Mouse (Mus musculus) liver, postnatal 0 days (tissue): Measurements from ENCODE around the gene Cyb561d2. TPM values are rescaled to one million over a fixed set of nuclear protein-coding genes. Genes with fewer than 3 reads are reported as not detected.
A peak's percentile ranks its signal among the peaks of the same experiment; 100 is the strongest.

Experiments
- ATAC-seq: fragments of 200-750 bp; cut with Nextera tagmentation; 2 replicates; pipeline ENCODE4 v1.8.0; 2017; ENCODE audit warnings: mild to moderate bottlenecking, moderate library complexity
- DNase-seq: peaks from one replicate; pipeline ENCODE4 v3.0.0-alpha.2; 2016
- H3K27ac ChIP-seq: fragments of 300-500 bp; sonication (generic); 2 replicates; pipeline ENCODE4 v1.5.1; 2014; ENCODE audit warnings: antibody characterized with exemption, moderate library complexity, mild to moderate bottlenecking, low read depth
- H3K27me3 ChIP-seq: fragments of 300-500 bp; sonication (generic); 2 replicates; pipeline ENCODE4 v1.6.1; 2014; ENCODE audit warnings: low read length, control low read depth, mixed read lengths; ENCODE audit not compliant: insufficient read depth
- H3K36me3 ChIP-seq: fragments of 300-500 bp; sonication (generic); replicated peaks from 2 replicates; pipeline ENCODE4 v1.6.1; 2014; ENCODE audit warnings: mild to moderate bottlenecking, control low read depth, low read length, moderate library complexity, mixed read lengths; ENCODE audit not compliant: insufficient read depth
- H3K4me1 ChIP-seq: fragments of 300-500 bp; sonication (generic); 2 replicates; pipeline ENCODE4 v1.6.1; 2014; ENCODE audit warnings: antibody characterized with exemption, mild to moderate bottlenecking, control low read depth; ENCODE audit not compliant: insufficient read depth
- H3K4me2 ChIP-seq: fragments of 300-500 bp; sonication (generic); 2 replicates; pipeline ENCODE4 v1.6.1; 2014; ENCODE audit warnings: low read depth, mild to moderate bottlenecking, low read length, moderate library complexity, mixed read lengths
- H3K4me3 ChIP-seq: fragments of 300-500 bp; sonication (generic); 2 replicates; pipeline ENCODE4 v1.5.1; 2014; ENCODE audit warnings: low read depth, low read length
- H3K9ac ChIP-seq: fragments of 300-500 bp; sonication (generic); replicated peaks from 2 replicates; pipeline ENCODE4 v1.6.1; 2014; ENCODE audit warnings: mild to moderate bottlenecking, moderate library complexity
- H3K9me3 ChIP-seq: fragments of 300-500 bp; sonication (generic); 2 replicates; pipeline ENCODE4 v1.6.1; 2016; ENCODE audit warnings: mild to moderate bottlenecking, control low read depth, low read length, mixed read lengths
- CTCF ChIP-seq: sonication (generic); IDR thresholded peaks from 2 replicates; pipeline ENCODE4 v1.5.1; 2016; ENCODE audit warnings: antibody characterized with exemption, low read depth
- EP300 ChIP-seq: IDR thresholded peaks from 2 replicates; pipeline ENCODE4 v1.6.1; 2016; ENCODE audit warnings: antibody characterized with exemption, low read depth, mild to moderate bottlenecking
- WGBS: fragments of 180-500 bp; shearing (Covaris S2); extraction: QIAGEN DNeasy Blood & Tissue Kit; methylation state at CpG from one replicate; pipeline ENCODE4 v1.1.7; 2014; ENCODE audit not compliant: insufficient replicate concordance; 5-methylcytosine and 5-hydroxymethylcytosine counted together
- polyA plus RNA-seq: library from polyadenylated mRNA; unstranded; fragments of >200 nt; fragmentation: Nextera tagmentation; extraction: Ambion mirVana; gene quantifications from 2 replicates; pipeline ENCODE4 v1.2.1, GENCODE M21; 2015

Gene Cyb561d2
- polyA plus RNA-seq, 1 experiment from 2014 or later: 18.5 TPM

GRCm38 (mm10) chr9:107563029-107563581, 21.1 kb upstream of the Cyb561d2 start, which contains the start of gene Tusc2:
Gene Tusc2, plus strand, starts transcription at chr9:107563255.
- peaks cover 54% of the 10 kb centered on the region for H3K36me3 ChIP-seq
- peak within 1 kb of the TSS; percentile 94 for H3K9ac ChIP-seq
- no peak for TF ChIP-seq CTCF
- DNase-seq (peak; percentile 95), ATAC-seq (peak; percentile 94)
- peak within 1 kb of the TSS; percentile 97 for H3K4me2 ChIP-seq
- H3K4me3 ChIP-seq: peak within 1 kb of the TSS; percentile 97
- 0% methylated on average over 44 of the region's 46 CpGs for WGBS
- peak within 1 kb of the TSS; percentile 84 for H3K27ac ChIP-seq
- no peaks in the 10 kb centered on the region for H3K9me3 ChIP-seq
- H3K4me1 ChIP-seq: peaks cover 45% of the 10 kb centered on the region
- no peaks in the 10 kb centered on the region for H3K27me3 ChIP-seq

GRCm38 (mm10) chr9:107556346-107556745, 14.4 kb upstream of the Cyb561d2 start:
- Histone ChIP-seq H3K4me1 (peaks cover 37% of the 10 kb centered on the region), H3K36me3 (peaks cover 50% of the 10 kb centered on the region), H3K27me3 (0 out of 2 replicates have a peak, but pooled peaks cover 6% of the 10 kb centered on the region), H3K9me3 (no peaks in the 10 kb centered on the region), H3K9ac (peak overlapping the region; percentile 93), H3K4me3 (peak overlapping the region; percentile 73), H3K4me2 (peak overlapping the region; percentile 88), H3K27ac (peak overlapping the region; percentile 74)
- no peak for ATAC-seq
- TF ChIP-seq CTCF (no peak), EP300 (no peak)
- no peak for DNase-seq
- 52% methylated on average over 3 of the region's 3 CpGs for WGBS

- 31% methylated on average over 2 of the region's 2 CpGs for WGBS
- H3K36me3 ChIP-seq: peaks cover 44% of the 10 kb centered on the region
- peak overlapping the region; percentile 73 for H3K4me3 ChIP-seq
- DNase-seq (no peak), ATAC-seq (no peak)
- 0 out of 2 replicates have a peak, but pooled peaks cover 6% of the 10 kb centered on the region for H3K27me3 ChIP-seq
- H3K9me3 ChIP-seq: no peaks in the 10 kb centered on the region
- no peak for TF ChIP-seq EP300
- TF ChIP-seq CTCF: no peak
- peak overlapping the region; percentile 93 for H3K9ac ChIP-seq
- peak overlapping the region; percentile 88 for H3K4me2 ChIP-seq
- H3K4me1 ChIP-seq: peaks cover 44% of the 10 kb centered on the region
- H3K27ac ChIP-seq: peak overlapping the region; percentile 99
Observed at GRCm38 (mm10) chr9:107555701-107556100, 13.7 kb upstream of the Cyb561d2 start.

GRCm38 (mm10) chr9:107555031-107555457, 13.1 kb upstream of the Cyb561d2 start:
- Histone ChIP-seq H3K4me2 (peak overlapping the region; percentile 88), H3K9me3 (no peaks in the 10 kb centered on the region), H3K36me3 (peaks cover 37% of the 10 kb centered on the region), H3K9ac (peak overlapping the region; percentile 93), H3K4me3 (peak overlapping the region; percentile 73), H3K27me3 (0 out of 2 replicates have a peak, but pooled peaks cover 9% of the 10 kb centered on the region), H3K4me1 (peaks cover 50% of the 10 kb centered on the region), H3K27ac (peak overlapping the region; percentile 99)
- ATAC-seq (peak; percentile 12), DNase-seq (peak; percentile 70)
- WGBS: 0% methylated on average over 23 of the region's 23 CpGs
- no peak for TF ChIP-seq CTCF
- TF ChIP-seq EP300: no peak

GRCm38 (mm10) chr9:107554319-107554825, 12.4 kb upstream of the Cyb561d2 start:
- peak overlapping the region; percentile 88 for H3K4me2 ChIP-seq
- H3K4me1 ChIP-seq: peaks cover 55% of the 10 kb centered on the region
- H3K27ac ChIP-seq: peak overlapping the region; percentile 99
- ATAC-seq (peak; percentile 89), DNase-seq (peak; percentile 97)
- peak overlapping the region; percentile 93 for H3K9ac ChIP-seq
- WGBS: under 1% methylated on average over 53 of the region's 53 CpGs
- H3K36me3 ChIP-seq: peaks cover 31% of the 10 kb centered on the region
- TF ChIP-seq EP300 (no peak), CTCF (peak; percentile 36)
- 0 out of 2 replicates have a peak, but pooled peaks cover 10% of the 10 kb centered on the region for H3K27me3 ChIP-seq
- no peaks in the 10 kb centered on the region for H3K9me3 ChIP-seq
- H3K4me3 ChIP-seq: peak overlapping the region; percentile 73

- Histone ChIP-seq H3K4me3 (peak overlapping the region; percentile 73), H3K4me1 (peaks cover 55% of the 10 kb centered on the region), H3K9me3 (no peaks in the 10 kb centered on the region), H3K27ac (peak overlapping the region; percentile 99), H3K9ac (peak overlapping the region; percentile 64), H3K27me3 (0 out of 2 replicates have a peak, but pooled peaks cover 10% of the 10 kb centered on the region), H3K4me2 (peak overlapping the region; percentile 88), H3K36me3 (peaks cover 24% of the 10 kb centered on the region)
- peak; percentile 31 for ATAC-seq
- WGBS: 4% methylated on average over 37 of the region's 37 CpGs
- DNase-seq: no peak
- TF ChIP-seq CTCF (no peak), EP300 (no peak)
Observed at GRCm38 (mm10) chr9:107553541-107554318, 11.7 kb upstream of the Cyb561d2 start.
